Mouse (Mus musculus) spleen, adult 18-20 months (tissue): Measurements from ENCODE around the gene Disp3.

Experiments used
- DNase-seq, 2 experiments: peaks; one replicate each; pipeline ENCODE4 v3.0.0; 2022; ENCODE audit warnings: mixed read lengths in 2 of 2

Gene Disp3

GRCm38 (mm10) chr4:148287476-148288054 lies at the start of gene Disp3:
Gene Disp3 (minus strand): TSS chr4:148287965.
- DNase-seq, result no peak

GRCm38 (mm10) chr4:148330269-148330668 lies 42.5 kb upstream of the Disp3 start:
- DNase-seq, result no peak

GRCm38 (mm10) chr4:148329431-148329830 lies 41.7 kb upstream of the Disp3 start:
- no peak for DNase-seq

GRCm38 (mm10) chr4:148328237-148328636 lies 40.5 kb upstream of the Disp3 start:
- no peak for DNase-seq

- DNase-seq, result no peak
Observed at GRCm38 (mm10) chr4:148327266-148327997, 39.7 kb upstream of the Disp3 start.

- DNase-seq, result no peak
Observed at GRCm38 (mm10) chr4:148326791-148327190, 39.0 kb upstream of the Disp3 start.

- no peak for DNase-seq
Observed at GRCm38 (mm10) chr4:148325951-148326350, 38.2 kb upstream of the Disp3 start.

- no peak for DNase-seq
Observed at GRCm38 (mm10) chr4:148325057-148325456, 37.3 kb upstream of the Disp3 start.

GRCm38 (mm10) chr4:148322152-148322551 lies 34.4 kb upstream of the Disp3 start:
- no peak for DNase-seq

GRCm38 (mm10) chr4:148319366-148319765 lies 31.6 kb upstream of the Disp3 start:
- no peak for DNase-seq

GRCm38 (mm10) chr4:148315377-148316175 lies 27.8 kb upstream of the Disp3 start:
- DNase-seq, result no peak

- DNase-seq, result no peak
Observed at GRCm38 (mm10) chr4:148314396-148314795, 26.6 kb upstream of the Disp3 start.

GRCm38 (mm10) chr4:148313601-148314000 lies 25.8 kb upstream of the Disp3 start:
- DNase-seq, result no peak

- no peak for DNase-seq
Observed at GRCm38 (mm10) chr4:148312296-148313116, 24.7 kb upstream of the Disp3 start.

GRCm38 (mm10) chr4:148310845-148311244 lies 23.1 kb upstream of the Disp3 start:
- DNase-seq, result no peak

GRCm38 (mm10) chr4:148310126-148310525 lies 22.4 kb upstream of the Disp3 start:
- DNase-seq, result no peak

- no peak for DNase-seq
Observed at GRCm38 (mm10) chr4:148306406-148307083, 18.8 kb upstream of the Disp3 start.

- DNase-seq, result no peak
Observed at GRCm38 (mm10) chr4:148298720-148299119, 11.0 kb upstream of the Disp3 start.

- no peak for DNase-seq
Observed at GRCm38 (mm10) chr4:148297640-148298039, 9.9 kb upstream of the Disp3 start.

GRCm38 (mm10) chr4:148293319-148293718 lies 5.6 kb upstream of the Disp3 start:
- no peak for DNase-seq

GRCm38 (mm10) chr4:148291849-148292248 lies 4.1 kb upstream of the Disp3 start:
- no peak for DNase-seq

GRCm38 (mm10) chr4:148291080-148291479 lies 3.3 kb upstream of the Disp3 start:
- no peak for DNase-seq
